Mouse (Mus musculus): Measurements from ENCODE around the gene Cyb561a3.
A peak's percentile ranks its signal among the peaks of the same experiment; 100 is the strongest.

The Cyb561a3 gene

DNA sequence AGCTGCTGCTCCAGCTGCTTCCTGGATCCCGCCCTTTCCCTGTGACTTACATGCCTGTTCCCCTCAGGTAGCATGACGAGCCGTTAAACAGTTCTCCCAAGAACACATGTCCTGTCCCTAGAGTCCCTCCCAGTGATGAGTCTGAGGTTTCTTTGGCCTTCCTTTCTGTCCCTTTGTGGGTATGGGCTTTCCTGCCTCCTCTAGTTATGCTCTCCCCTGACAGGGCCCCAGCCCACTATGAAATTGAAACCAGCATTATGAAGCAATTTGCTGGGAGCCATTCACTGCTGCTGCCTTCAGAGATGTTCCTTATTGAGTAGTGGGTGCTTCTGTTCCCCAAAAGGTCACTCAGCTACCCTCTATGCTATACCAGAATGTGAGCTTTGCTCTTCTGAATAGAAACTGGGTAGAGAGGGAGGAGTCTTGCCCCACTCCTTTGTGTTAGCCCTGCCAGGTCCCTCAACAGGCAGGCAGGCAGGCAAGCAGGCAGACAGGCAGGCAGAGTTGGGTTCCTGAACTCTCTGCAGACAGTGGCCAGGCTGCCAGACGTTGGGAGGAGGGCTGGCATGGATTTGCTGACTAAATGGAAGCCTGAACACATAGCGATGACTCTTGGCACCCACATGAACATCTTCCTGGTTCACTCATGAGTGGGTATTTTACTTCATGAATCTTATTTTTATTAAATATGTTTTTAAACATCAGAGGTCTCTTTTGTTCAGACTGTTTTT is 12.3 kb downstream of the Cyb561a3 start:
- no peak for DNase-seq (ENCODE audit: extremely low read depth, insufficient read length, low spot score)

DNA sequence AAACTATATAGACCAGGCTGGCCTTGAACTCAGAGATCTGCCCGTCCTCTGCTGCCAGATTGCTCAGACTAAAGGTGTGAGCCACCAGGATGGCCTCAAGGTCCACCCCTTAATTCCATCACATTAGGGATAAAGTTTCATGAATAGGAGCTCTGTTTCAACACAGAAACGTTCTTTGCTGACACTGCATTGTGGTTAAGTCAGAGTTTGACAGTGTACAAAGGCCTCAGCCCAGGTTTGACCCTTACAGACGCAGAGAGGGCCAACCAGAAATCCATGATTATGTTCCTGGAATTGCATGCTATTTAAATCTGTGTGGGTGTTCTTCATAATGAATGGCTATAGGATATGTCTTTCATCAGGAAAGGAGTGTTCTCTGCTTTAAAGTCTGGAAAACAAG is 13.3 kb downstream of the Cyb561a3 start:
- DNase-seq (ENCODE audit: extremely low read depth, insufficient read length, low spot score), result no peak

DNA sequence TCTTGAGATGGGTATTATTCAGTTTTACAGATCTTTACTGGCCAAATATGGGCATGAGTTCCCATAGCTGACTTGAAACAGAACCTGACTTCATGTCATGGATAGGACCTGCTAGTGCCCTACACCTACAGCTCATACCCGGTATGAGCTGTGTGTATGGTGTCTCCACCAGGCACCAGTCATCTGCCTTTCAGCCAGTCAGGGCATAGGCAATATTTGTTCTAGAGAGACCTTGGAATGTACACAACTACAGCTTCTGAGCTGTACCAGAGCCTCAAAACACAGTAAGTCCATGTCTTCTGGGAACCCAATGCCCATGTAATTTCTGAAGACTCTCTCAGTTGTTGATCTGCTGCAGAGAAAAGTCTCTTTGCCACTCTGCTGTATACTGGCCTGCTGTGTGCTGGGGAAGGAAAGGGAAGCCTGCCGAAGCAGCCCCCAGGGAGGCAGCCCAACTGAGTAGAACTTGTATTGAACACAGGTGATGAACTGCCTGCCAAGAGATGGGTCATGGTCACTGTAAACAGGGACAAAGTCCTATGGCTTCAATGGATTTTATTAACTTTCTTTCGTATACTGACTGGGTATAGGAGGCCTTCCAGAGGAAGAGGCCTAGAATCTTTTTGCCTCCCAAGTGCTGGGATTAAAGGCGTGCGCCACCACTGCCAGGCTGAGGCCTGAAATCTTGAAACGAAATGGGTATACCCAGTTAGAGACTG is 14.8 kb downstream of the Cyb561a3 start:
- DNase-seq (ENCODE audit: extremely low read depth, insufficient read length, low spot score), result no peak

DNA sequence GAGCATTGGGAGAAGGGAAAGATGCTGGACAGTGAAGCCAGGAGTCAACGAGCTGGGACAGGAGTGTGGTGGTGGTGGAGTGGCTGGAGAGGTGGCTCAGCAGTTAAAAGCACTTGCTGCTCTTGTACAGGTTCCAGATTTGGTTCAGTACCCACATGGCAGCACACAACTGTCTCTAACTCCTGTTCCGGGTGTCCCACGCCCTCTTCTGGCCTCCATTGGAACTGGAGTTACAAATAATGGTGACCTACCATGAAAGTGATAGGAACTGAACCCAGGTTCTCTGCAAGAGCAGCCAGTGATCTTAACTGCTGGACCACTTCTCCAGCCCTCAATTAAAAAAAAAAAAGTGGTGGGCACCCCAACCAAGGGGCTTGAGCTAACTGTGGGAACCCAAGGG is 21.2 kb downstream of the Cyb561a3 start:
- DNase-seq (ENCODE audit: extremely low read depth, insufficient read length, low spot score), result no peak

DNA sequence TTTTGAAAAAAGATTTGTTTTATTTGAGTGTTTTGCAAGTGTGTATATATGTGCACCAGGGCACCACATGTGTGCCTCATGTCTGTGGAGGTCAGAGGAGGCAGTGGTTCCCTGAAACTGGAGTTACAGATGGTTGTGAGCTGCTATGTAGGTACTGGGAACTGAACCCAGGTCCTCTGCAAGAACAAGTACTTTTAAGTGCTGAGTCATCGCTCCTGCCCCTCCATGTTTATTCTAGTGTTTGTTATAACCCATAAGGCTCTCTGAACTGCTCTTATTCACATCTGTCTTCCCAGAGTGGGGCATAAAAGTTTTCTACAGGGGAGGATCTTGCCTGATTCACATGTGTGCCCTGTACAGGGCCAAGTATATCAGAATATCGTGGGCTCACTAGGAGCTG is 22.7 kb downstream of the Cyb561a3 start:
- no peak for DNase-seq (ENCODE audit: extremely low read depth, insufficient read length, low spot score)

DNA sequence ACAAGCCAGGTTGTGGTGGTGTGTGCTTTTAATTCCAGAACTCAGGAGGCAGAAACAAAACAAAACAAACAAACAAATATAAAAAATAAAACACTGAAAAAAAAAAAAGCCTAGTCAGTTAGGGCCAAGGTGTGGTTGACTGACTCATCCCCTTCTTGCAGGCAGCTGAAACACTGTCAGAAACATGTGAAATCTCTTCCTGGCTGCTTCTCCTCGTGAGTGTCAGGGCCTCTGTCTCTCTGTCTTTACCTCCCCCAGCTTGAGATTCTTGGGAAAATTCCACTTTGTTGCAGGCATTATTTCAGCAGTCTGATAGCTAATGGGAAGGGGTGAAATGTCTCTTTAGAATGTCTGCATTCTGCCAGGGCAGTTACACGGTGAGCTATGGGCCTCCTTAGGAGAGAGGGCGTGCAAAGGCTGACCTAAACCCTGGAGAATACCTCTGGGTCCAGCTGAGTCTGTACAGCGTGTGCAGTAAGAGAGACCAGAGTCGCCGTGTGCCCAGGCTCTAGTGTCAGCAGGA is 25.3 kb downstream of the Cyb561a3 start:
- peak; percentile 48 for DNase-seq (ENCODE audit: extremely low read depth, insufficient read length, low spot score)

DNA sequence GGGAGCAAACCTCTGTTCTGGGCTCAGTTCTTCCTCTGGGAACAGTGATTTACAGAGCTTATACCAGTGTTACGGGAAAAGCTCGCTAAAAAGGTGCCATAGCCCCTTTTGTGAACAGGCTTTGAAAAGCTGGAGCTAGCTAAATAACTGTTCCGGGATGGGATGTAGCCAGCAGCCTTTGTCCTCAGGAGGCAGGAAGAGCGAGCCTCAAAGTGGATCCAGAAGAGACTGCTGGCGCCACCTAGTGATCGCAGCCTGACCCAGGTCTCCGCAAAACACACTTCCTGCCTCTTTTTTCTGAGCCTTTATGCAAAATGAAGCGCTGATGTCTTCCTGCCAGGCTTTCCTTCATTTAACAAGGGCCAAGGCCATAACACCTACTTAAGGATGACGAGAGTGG is 25.8 kb downstream of the Cyb561a3 start:
- DNase-seq (ENCODE audit: extremely low read depth, insufficient read length, low spot score), result peak; percentile 68

DNA sequence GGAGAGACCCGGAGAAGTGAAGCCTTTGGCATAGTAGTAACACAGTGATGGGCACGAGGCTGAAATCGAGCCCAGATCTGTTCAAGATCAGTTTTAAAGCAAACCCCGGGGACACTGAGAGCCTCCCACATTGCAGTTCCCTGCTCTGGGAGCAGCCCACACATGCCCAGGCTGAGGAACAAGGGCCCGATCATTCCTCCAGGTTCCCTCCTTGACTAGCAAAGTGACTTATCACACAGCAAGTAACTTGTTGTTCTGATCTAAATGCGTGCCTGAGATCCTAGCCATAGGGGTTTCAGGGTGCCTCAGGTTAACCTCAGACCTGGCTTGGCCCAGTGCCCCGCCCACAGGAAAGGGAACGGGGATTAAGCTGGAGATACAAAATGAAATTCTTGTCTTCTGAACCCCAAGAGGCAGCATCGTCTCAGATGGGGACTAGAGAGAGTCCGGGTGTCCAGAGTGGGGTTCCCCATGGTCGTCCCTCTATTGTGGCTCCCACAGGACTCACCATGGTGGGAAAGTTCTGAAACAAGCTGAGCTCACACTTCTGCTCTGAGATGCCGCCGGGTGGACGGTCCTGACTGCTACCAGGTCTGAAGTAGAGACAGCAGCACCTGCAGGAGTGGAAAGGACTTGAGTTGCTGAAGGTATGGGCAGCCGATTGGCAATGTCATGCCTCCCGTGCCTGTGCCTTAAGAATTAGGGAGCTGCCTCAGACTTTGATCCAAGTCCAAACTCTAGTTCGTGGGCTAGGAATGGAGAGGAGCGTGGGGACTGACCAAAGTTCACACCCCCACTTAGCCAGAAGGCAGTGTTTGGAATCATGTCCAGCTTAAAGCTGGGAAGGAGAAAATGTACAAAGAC is 26.9 kb downstream of the Cyb561a3 start:
- no peak for DNase-seq (ENCODE audit: extremely low read depth, insufficient read length, low spot score)

DNA sequence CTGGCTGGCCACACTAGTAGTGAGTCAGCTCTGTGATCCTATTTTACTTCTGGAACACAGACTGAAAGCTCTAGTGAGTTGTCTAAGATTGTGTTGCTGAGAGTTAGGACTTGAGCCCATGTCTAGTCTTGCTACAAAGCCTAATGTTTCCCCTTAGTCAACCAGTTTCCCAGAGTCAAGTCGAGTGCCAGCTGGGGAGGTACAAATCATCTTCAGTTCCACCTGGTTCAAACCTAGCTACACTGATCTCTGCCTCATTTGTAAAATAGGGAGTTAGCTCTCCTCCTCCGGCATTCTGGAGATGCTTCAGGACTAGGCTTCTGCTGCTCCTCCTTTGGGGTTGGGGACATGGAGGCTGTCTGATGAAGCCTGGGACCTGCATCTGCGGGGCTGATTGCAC is 27.6 kb downstream of the Cyb561a3 start:
- no peak for DNase-seq (ENCODE audit: extremely low read depth, insufficient read length, low spot score)

DNA sequence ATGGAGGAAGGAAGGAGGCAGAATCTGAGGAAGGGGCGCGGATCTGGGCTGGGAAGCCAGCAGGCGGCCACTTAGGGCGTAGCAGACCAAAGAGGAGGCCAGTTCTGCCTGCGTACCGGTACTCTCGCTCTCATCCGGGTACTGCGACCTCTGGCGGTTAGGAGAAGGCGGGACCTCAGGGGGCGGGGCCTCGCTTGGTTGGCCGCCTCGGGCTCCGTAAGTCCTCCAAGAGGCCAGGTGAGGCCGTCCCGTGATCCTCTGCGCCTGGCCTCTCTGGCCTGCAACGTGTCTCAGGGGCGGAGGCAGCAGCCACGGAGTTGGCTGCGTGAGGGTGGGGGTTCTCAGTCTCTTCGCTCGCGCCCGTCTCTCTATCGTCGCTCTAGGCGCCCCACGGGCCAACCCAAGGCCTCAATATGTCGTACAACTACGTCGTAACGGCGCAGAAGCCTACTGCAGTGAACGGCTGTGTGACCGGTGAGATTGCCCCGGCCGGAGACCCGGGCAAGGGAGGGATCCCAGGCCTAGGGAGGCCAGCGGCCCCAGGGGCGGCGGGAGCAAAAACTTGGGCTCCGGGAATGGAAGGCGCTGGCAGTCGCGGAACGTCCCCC is 28.4 kb downstream of the Cyb561a3 start, which contains the start of the genes Ddb1 and Tkfc:
TSS of gene Ddb1 (plus strand) at position 35 of the 608 bp plus-strand sequence.
TSS of gene Tkfc (minus strand) at position 362 of the 608 bp plus-strand sequence.
- peak; percentile 98 for DNase-seq (ENCODE audit: extremely low read depth, insufficient read length, low spot score)

DNA sequence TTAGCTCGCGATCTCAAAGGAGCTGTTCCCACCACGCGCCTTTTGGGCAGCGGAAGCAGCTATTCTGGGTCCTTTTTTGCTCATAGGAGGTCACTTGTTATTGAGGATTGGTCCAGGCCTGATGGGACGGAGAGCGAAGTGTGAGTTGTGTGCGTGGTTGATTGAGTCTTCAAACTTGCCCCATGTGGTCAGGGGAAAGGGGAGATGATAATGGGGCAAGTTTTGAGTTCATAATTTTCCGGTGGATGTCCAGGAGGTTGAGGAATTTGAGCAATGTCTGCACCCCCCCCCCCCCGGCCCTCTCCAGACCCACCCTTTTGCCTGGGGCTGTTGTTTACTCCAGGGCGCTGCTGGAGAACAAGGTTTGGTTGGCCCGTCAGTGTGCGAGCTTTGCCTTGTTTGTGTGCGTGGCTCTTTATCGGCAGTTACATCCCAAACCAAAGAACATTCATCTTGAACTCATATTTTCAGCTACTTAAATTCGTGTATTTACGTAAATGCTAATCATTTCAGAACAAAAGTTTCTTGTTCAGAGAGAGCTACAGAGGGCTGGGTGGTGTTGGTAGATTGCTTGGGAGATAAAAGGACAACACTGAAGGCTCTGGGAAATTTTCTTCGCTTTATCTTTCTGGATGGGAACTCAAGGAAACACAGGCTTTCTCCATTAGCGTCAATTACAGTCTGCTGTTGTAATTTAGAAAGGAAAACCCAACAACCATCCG is 29.1 kb downstream of the Cyb561a3 start:
- DNase-seq (ENCODE audit: extremely low read depth, insufficient read length, low spot score), result no peak

DNA sequence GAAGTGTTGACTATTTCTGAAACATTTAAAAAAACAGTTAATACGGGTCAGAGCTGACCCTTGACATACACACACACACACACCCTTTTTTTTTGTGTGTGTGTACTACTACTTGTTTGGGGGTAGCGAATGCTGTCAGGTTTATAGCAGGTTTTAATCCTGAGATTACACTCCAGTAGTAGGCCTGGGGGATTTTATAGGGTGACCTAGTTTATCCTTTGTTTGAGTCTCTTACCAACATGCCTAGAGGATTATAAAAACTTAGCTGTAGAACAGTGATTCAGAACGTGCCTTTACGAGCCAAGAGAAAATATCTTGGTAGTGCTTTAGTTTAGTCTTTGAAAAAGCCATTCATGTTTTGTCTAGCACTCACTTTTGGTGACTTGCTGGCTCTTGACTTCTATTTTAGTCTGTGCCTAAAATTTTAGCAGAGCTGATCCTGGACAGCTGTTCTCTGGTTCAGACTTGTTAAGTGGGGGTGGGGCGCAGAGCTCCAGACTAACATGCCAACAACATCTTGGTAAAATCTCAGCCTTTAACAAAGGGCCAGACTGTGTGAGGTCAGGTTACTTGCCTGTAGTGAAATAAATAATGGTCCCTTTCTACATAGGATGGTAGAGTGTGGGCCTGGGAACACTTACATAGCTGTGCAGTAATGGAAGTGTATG is 31.7 kb downstream of the Cyb561a3 start:
- DNase-seq (ENCODE audit: extremely low read depth, insufficient read length, low spot score), result no peak

DNA sequence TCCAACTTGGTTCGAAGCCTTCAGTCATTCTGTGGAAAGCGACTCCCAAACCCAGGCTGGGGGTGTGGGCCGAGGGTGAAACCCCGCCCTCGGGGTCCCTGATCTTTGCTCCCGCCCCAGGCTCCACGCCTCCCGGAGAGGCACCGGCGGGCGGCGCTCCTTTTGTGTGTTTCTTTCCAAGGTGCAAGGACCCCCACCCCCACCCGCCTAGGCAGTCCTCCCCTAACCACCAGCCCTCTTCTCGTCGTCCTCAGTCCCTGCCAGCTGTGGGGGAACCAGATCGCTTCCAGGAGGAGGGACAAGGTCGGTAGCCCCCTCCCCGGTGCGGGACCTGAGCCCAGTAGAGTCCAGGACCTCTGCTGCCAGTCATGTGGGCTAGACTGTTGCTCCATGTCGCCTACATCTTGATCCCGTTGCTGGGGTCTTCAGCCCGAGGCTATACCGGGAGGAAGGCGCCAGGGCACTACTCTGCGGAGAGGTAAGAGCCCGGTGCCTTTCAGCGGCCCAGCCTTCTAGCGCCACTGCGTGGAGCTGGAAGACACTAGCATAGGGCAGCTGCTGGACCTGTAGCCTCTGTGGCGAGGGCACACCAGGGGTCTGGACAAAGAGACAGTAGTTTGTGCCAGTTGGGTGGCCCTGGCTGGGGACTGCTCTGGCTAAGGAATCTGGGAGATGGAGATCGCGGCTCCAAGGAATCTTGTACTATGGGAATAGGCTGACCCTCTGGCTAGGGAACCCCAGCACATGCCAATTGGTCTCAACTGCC is 57.3 kb downstream of the Cyb561a3 start, which contains the start of gene Vwce:
TSS of gene Vwce (plus strand) at position 108 of the 766 bp plus-strand sequence.
- DNase-seq (ENCODE audit: extremely low read depth, insufficient read length, low spot score), result no peak

DNA sequence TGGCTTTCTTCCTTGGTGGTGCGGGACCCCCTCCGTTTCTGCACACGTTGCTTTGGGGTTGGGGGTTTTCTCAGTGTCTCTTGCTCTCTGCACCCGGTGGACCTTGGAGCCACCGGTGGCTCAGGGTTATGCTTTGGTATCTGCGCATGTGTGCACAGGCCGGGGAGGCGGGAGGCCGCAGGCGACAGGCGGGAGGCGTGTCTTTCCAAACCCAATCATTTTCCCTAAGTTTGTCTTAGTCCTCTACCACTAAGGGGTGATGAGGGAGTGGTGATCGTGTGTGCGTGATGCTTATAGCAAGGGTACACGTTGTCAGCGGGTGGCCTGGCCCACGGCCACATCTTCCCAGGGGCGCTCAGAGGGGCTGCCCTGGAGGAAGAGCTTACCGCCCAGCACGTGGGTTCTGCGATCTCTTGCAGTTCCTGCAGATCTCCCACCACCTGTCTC is 57.9 kb downstream of the Cyb561a3 start:
- no peak for DNase-seq (ENCODE audit: extremely low read depth, insufficient read length, low spot score)

DNA sequence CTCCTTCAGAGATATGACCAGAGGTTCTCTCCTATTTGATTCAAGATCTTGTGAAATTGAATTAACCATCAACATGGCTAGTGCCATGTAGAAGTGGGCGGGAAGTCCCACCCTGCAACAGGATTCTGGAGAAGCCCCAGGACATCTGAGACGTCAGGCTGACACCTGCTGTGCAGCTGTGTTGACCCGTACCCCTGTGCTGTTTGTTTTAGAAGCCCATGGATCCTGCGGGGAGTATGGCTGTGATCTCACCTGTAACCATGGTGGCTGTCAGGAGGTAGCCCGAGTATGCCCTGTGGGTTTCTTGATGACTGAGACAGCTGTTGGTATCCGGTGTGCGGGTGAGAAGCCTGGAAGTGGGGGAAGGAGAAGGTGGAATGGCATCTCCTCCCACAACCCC is 60.9 kb downstream of the Cyb561a3 start:
- DNase-seq (ENCODE audit: extremely low read depth, insufficient read length, low spot score), result no peak

DNA sequence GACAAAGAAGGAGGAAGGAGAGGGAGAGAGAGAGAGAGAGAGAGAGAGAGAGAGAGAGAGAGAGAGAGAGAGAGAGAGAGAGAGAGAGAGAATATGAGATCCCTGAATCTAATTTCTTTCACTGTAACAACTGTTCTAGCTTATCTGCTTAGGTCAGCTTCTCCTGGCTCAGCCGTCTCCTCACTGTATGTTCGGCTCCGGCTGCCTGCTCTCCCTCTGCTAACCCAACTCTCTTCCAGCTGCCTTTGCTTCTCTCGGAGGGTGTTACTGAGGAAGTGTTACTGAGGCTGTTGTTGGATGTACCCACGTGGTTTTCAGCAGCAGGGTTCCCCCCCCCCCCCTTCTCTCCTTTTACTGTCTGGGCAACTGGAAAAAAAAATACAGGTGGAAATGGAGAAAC is 63.1 kb downstream of the Cyb561a3 start:
- no peak for DNase-seq (ENCODE audit: extremely low read depth, insufficient read length, low spot score)

DNA sequence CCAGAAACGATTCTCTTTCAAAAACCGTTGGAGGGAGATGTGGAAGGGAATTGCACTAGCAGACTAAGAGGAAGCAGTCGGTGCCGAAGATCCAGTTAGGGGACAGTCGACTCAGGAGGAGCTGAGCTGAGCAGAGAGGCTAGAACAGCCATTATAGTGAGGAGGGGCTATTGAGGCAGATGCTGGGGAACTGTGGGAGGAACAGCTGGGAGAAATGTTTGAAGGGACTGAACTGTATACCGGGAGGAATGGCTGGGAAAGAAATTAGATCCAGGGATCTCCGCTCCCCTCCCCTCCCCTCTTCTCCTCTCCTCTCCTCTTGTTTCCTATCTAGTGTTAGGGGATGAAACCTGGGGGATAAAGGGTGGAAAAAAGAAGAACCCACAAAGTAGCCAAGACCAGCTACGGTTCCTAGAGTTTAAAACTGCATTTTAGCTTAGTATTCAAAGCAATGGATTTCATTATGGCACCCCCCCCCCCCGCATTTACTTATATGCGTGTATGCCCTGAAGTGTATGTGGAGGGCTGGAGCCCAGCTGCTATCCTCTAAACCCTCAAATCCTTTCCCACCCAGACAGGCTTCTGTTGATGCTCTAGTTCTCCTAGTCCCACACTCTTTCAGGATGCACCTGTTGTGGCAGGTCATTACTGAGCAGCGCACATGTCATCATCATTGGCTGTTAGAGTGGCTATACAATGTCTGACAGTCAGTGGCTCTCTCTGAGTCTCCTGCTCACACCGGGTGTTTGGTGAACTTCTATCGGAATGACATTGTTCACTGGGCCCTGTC is 63.8 kb downstream of the Cyb561a3 start:
- DNase-seq (ENCODE audit: extremely low read depth, insufficient read length, low spot score), result no peak
